Mouse (Mus musculus): Measurements from ENCODE around the gene Gm21762. TPM values are rescaled to one million over a fixed set of nuclear protein-coding genes. Genes with fewer than 3 reads are reported as not detected.
"Not testable (repeated sequence)": the region's sequence is repeated elsewhere in the genome, so short reads cannot be mapped to it uniquely, and the experiment has no call there.

Gm21762 gene
- total RNA-seq (2021), result not detected

- DNase-seq, result not testable (repeated sequence)
Observed at GRCm38 (mm10) chr13:120215847-120216246, at the start of gene Gm21762. Gm21762 (minus strand) TSS chr13:120215947.

- DNase-seq, result not testable (repeated sequence)
Observed at GRCm38 (mm10) chr13:120262870-120263269, 47.1 kb upstream of the Gm21762 start, which contains the start of gene AF067061. AF067061 (plus strand) TSS chr13:120263114.

GRCm38 (mm10) chr13:120259718-120260117 lies 44.0 kb upstream of the Gm21762 start:
- DNase-seq, result not testable (repeated sequence)

GRCm38 (mm10) chr13:120258817-120259658 lies 43.3 kb upstream of the Gm21762 start:
- not testable (repeated sequence) for DNase-seq

GRCm38 (mm10) chr13:120251208-120251924 lies 35.6 kb upstream of the Gm21762 start:
- DNase-seq, result not testable (repeated sequence)

- DNase-seq, result not testable (repeated sequence)
Observed at GRCm38 (mm10) chr13:120238811-120239210, 23.1 kb upstream of the Gm21762 start, which contains the start of gene Gm21731. Gm21731 (plus strand) TSS chr13:120239111.

GRCm38 (mm10) chr13:120232447-120233049 lies 16.8 kb upstream of the Gm21762 start:
- not testable (repeated sequence) for DNase-seq

GRCm38 (mm10) chr13:120231798-120232197 lies 16.1 kb upstream of the Gm21762 start:
- DNase-seq, result not testable (repeated sequence)

- DNase-seq, result not testable (repeated sequence)
Observed at GRCm38 (mm10) chr13:120223012-120223659, 7.4 kb upstream of the Gm21762 start.

GRCm38 (mm10) chr13:120220922-120221321 lies 5.2 kb upstream of the Gm21762 start:
- DNase-seq, result not testable (repeated sequence)

GRCm38 (mm10) chr13:120196189-120196821 lies 19.4 kb downstream of the Gm21762 start:
- DNase-seq, result not testable (repeated sequence)

GRCm38 (mm10) chr13:120172133-120172532 lies 43.6 kb downstream of the Gm21762 start, which contains the start of gene Gm21818:
Gm21818 (plus strand) TSS chr13:120172433.
- DNase-seq, result not testable (repeated sequence)

GRCm38 (mm10) chr13:120168301-120168700 lies 47.4 kb downstream of the Gm21762 start:
- DNase-seq, result not testable (repeated sequence)

Other genes starting within 250 kb of the Gm21762 start
- gene Gm36079, start 188.9 kb downstream of the Gm21762 start, total RNA-seq (2021), result not detected
- not detected for gene Gm21188, start 163.8 kb downstream of the Gm21762 start, total RNA-seq (2021)
- not detected for gene Gm20767, start 75.7 kb downstream of the Gm21762 start, total RNA-seq (2021)
- not detected for gene Gm21818, start 43.5 kb downstream of the Gm21762 start, total RNA-seq (2021)
- gene Gm21731, start 23.2 kb upstream of the Gm21762 start, total RNA-seq (2021), result not detected
- not detected for gene AF067061, start 47.2 kb upstream of the Gm21762 start, total RNA-seq (2021)
- gene BC147527, start 84.4 kb upstream of the Gm21762 start, total RNA-seq (2021), result not detected
- gene Tcstv3, start 100.9 kb upstream of the Gm21762 start, total RNA-seq (2021), result not detected

Data from layer of hippocampus, postnatal 36 days (tissue).